Mouse (Mus musculus) limb, embryonic 14.5 days (tissue): ENCODE results near the gene Hsd17b12. TPM values are rescaled to one million over a fixed set of nuclear protein-coding genes. Genes with fewer than 3 reads are reported as not detected.

ENCODE experiments used
- ATAC-seq: fragments of 200-750 bp; cut with Nextera tagmentation; 2 replicates; pipeline ENCODE4 v1.8.0; 2017; ENCODE audit warnings: low read depth, moderate number of reproducible peaks, moderate TSS enrichment; ENCODE audit not compliant: low FRiP score
- DNase-seq: peaks from one replicate; pipeline ENCODE4 v3.0.0-alpha.2; 2015; ENCODE audit warnings: low spot score
- H3K27ac ChIP-seq: fragments of 300-500 bp; sonication (generic); replicated peaks from 2 replicates; pipeline ENCODE4 v1.5.1; 2014; ENCODE audit warnings: low read depth, mild to moderate bottlenecking, low read length, moderate library complexity, mixed read lengths
- H3K27me3 ChIP-seq: fragments of 300-500 bp; sonication (generic); 2 replicates; pipeline ENCODE4 v1.6.1; 2014; ENCODE audit warnings: low read length, mixed read lengths; ENCODE audit not compliant: control insufficient read depth, insufficient read depth
- H3K36me3 ChIP-seq: fragments of 300-500 bp; sonication (generic); 2 replicates; pipeline ENCODE4 v1.6.1; 2014; ENCODE audit warnings: mild to moderate bottlenecking, low read length, moderate library complexity, mixed read lengths; ENCODE audit not compliant: control insufficient read depth, insufficient read depth
- H3K4me1 ChIP-seq: fragments of 300-500 bp; sonication (generic); 2 replicates; pipeline ENCODE4 v1.6.1; 2014; ENCODE audit warnings: antibody characterized with exemption, low read length, mixed read lengths; ENCODE audit not compliant: control insufficient read depth, insufficient read depth
- H3K4me2 ChIP-seq: fragments of 300-500 bp; sonication (generic); replicated peaks from 2 replicates; pipeline ENCODE4 v1.6.1; 2014; ENCODE audit warnings: low read depth, mild to moderate bottlenecking, low read length, moderate library complexity; ENCODE audit not compliant: severe bottlenecking
- H3K4me3 ChIP-seq: fragments of 300-500 bp; sonication (generic); replicated peaks from 2 replicates; pipeline ENCODE4 v1.5.1; 2014; ENCODE audit warnings: low read length
- H3K9ac ChIP-seq: fragments of 300-500 bp; sonication (generic); 2 replicates; pipeline ENCODE4 v1.6.1; 2014; ENCODE audit warnings: mild to moderate bottlenecking, low read depth, low read length, moderate library complexity; ENCODE audit not compliant: severe bottlenecking
- H3K9me3 ChIP-seq: fragments of 300-500 bp; sonication (generic); 2 replicates; pipeline ENCODE4 v1.6.1; 2016; ENCODE audit warnings: low read length; ENCODE audit not compliant: control insufficient read depth
- POLR2A ChIP-seq: fragments of 200-500 bp; IDR thresholded peaks from 2 replicates; pipeline ENCODE4 v1.8.0; 2012; ENCODE audit warnings: inconsistent platforms, mild to moderate bottlenecking, moderate library complexity, borderline replicate concordance; ENCODE audit not compliant: insufficient read depth, insufficient read length; ENCODE audit errors: extremely low read depth
- WGBS: fragments of 180-500 bp; shearing (Covaris S2); extraction: QIAGEN DNeasy Blood & Tissue Kit; methylation state at CpG from one replicate; pipeline ENCODE4 v1.1.7; 2014; 5-methylcytosine and 5-hydroxymethylcytosine counted together
- polyA plus RNA-seq, 2 experiments: library from polyadenylated mRNA; depleted of rRNA in 1 of 2; stranded (reverse) in 1 of 2; unstranded in 1 of 2; fragments of >200 nt; fragmentation: Nextera tagmentation in 1 of 2; extraction: Ambion mirVana in 1 of 2; gene quantifications; 2 replicates each; pipeline versions ENCODE4 v1.2.1 to v1.2.3; 2012 to 2014

Hsd17b12 gene
- polyA plus RNA-seq, 2 experiments, result 64.5 to 113 TPM

DNA sequence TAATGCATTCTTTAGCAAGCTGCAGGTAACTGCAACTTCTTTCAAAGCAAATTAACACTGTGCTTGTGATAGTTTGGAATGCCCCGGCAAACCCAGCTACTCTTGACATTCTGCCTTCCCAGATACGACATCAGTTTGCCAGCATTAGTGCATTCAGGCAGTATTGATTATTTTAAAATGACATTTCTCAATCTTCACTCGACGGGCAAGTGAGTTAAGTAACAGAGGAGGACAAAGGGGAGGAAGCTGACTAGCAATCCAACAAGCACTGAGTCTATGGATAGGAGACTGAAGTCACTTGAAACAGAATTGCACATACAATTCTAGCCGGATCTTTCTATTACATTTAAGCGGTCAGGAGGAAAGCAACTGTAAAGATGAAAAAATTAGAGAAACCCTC is 19.5 kb upstream of the Hsd17b12 start:
- Histone ChIP-seq H3K9me3 (no peaks in the 10 kb centered on the region), H3K4me3 (peak overlapping the region; percentile 91), H3K4me2 (peak overlapping the region; percentile 77; the same call in 1 of the 2 replicates), H3K36me3 (no peaks in the 10 kb centered on the region), H3K4me1 (peaks cover 11% of the 10 kb centered on the region), H3K27me3 (no peaks in the 10 kb centered on the region), H3K9ac (no peak overlapping the region), H3K27ac (no peak overlapping the region)
- WGBS, result 86% methylated on average over 6 of the region's 6 CpGs
- TF ChIP-seq POLR2A, result no peak
- no peak for ATAC-seq
- no peak for DNase-seq

DNA sequence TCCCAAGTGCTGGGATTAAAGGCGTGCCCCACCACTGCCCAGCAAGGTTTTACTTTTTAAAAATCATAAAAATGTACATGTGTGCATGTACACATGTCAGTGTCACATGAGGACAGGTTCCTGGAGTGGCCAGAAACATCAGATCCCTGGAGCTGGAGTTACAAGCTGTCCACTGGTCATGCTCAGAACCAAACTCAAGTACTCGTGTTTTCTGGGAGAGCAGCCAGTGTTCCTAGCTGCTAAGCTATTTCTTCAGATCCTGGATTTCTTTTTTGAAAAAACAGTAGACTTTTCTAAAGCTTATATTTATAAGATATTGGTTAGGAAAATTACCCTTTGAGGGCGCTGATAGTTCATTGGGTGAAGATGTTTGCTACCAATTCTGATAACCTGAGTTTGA is 18.6 kb upstream of the Hsd17b12 start:
- Histone ChIP-seq H3K9me3 (no peaks in the 10 kb centered on the region), H3K27me3 (no peaks in the 10 kb centered on the region), H3K27ac (no peak overlapping the region), H3K36me3 (no peaks in the 10 kb centered on the region), H3K4me3 (no peak overlapping the region), H3K4me1 (peaks cover 11% of the 10 kb centered on the region), H3K4me2 (no peak overlapping the region), H3K9ac (no peak overlapping the region)
- no peak for ATAC-seq
- no peak for TF ChIP-seq POLR2A
- no peak for DNase-seq
- WGBS, result 90% methylated on average over 3 of the region's 3 CpGs

DNA sequence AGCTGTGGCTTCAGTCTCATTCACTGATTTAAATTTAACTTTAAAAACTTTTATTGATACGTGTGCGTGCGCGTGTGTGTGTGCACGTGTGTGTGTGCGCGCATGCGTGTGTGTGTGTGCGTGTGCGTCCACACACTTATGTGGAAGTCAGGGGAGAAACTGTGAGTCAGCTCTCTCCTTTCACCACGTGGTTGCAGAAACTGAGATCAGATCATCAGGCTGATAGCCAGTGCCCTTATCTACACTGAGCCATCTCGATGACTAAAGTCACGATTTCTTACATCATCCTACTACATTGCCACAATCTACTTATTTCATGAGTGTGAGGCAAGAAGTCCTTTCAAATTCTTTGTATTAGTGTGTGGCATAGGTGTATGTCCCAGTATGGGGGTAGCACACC is 15.8 kb upstream of the Hsd17b12 start:
- no peaks in the 10 kb centered on the region for H3K27me3 ChIP-seq
- no peak overlapping the region for H3K4me2 ChIP-seq
- no peak overlapping the region for H3K27ac ChIP-seq
- no peaks in the 10 kb centered on the region for H3K9me3 ChIP-seq
- H3K4me3 ChIP-seq, result no peak overlapping the region
- 89% methylated on average over 13 of the region's 13 CpGs for WGBS
- H3K36me3 ChIP-seq, result no peaks in the 10 kb centered on the region
- H3K4me1 ChIP-seq, result peaks cover 11% of the 10 kb centered on the region
- H3K9ac ChIP-seq, result no peak overlapping the region
- no peak for TF ChIP-seq POLR2A
- ATAC-seq (no peak), DNase-seq (no peak)

- Histone ChIP-seq H3K9me3 (no peaks in the 10 kb centered on the region), H3K27ac (no peak overlapping the region), H3K36me3 (no peaks in the 10 kb centered on the region), H3K4me3 (no peak overlapping the region), H3K4me1 (peaks cover 3% of the 10 kb centered on the region; the same call in 1 of the 2 replicates), H3K4me2 (no peak overlapping the region), H3K9ac (no peak overlapping the region), H3K27me3 (no peaks in the 10 kb centered on the region)
- 70% methylated on average over 2 of the region's 2 CpGs for WGBS
- TF ChIP-seq POLR2A, result no peak
- ATAC-seq (no peak), DNase-seq (no peak)
Measured at GRCm38 (mm10) chr2:94163207-94163606, 5.4 kb upstream of the Hsd17b12 start.

DNA sequence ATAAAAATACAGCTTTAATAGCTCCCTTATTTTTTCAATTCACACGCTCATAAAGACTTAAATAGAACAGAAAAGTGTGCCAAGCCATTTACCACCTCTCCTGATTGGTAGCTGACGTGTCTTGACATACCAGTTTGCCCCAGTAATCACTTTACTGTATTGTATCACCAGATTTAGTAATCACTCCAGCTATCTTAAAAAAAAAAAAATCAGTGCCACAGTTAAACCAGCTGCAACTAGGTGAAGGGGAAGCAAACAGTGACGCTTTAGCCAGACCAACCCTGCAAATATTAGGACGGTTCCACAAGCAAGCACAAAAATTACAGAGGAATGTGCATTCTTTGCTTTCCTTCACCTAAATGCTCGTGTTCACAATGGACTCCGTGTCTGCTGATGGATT is 4.4 kb upstream of the Hsd17b12 start:
- Histone ChIP-seq H3K4me2 (no peak overlapping the region), H3K27me3 (no peaks in the 10 kb centered on the region), H3K9me3 (no peaks in the 10 kb centered on the region), H3K4me3 (no peak overlapping the region), H3K27ac (no peak overlapping the region), H3K9ac (no peak overlapping the region), H3K36me3 (no peaks in the 10 kb centered on the region), H3K4me1 (peaks cover 3% of the 10 kb centered on the region; the same call in 1 of the 2 replicates)
- DNase-seq (no peak), ATAC-seq (no peak)
- WGBS, result 63% methylated on average over 6 of the region's 6 CpGs
- TF ChIP-seq POLR2A, result no peak

DNA sequence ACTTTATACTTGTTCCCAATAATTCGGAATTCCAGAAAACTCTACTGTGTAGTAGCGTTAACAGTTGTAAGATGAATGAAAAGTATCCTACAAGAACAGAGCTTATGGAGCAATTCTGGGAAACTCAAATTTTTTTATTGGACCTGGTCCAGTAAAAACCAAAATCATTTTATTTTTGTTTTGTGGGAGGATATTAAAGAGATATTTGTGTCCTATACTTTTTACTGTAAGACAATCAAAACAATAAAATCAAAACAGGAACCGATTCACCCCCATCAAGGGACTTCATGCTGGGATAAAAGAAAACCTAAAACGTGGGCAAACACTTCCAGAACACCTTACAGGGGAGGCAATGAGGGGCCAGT is 738 bp upstream of the Hsd17b12 start:
- DNase-seq, result no peak
- ATAC-seq, result no peak
- Histone ChIP-seq H3K4me3 (peak overlapping the region; percentile 42), H3K27me3 (no peaks in the 10 kb centered on the region), H3K9ac (no peak overlapping the region; the same call in 1 of the 2 replicates), H3K9me3 (no peaks in the 10 kb centered on the region), H3K4me2 (peak overlapping the region; percentile 53), H3K27ac (no peak overlapping the region; the same call in 1 of the 2 replicates), H3K4me1 (peaks cover 10% of the 10 kb centered on the region), H3K36me3 (no peaks in the 10 kb centered on the region)
- TF ChIP-seq POLR2A, result no peak
- 15% methylated on average over 4 of the region's 4 CpGs for WGBS
